Mouse (Mus musculus) gastrocnemius, postnatal 25 days (tissue): ENCODE measurements around the gene Cdiptos. TPM values are rescaled to one million over a fixed set of nuclear protein-coding genes. Genes with fewer than 3 reads are reported as not detected.

Experiments used
- DNase-seq: peaks from one replicate; pipeline ENCODE4 v3.0.0; 2022
- total RNA-seq, 2 experiments: library from RNA; stranded (reverse); gene quantifications; 1 replicate in 1 of 2; 2 replicates in 1 of 2; pipeline ENCODE4 v1.2.3; 2021

The Cdiptos gene
- total RNA-seq, 2 experiments from 2014 or later: not detected

GRCm38 (mm10) chr7:127014320-127014719 is 38.4 kb upstream of the Cdiptos start, which contains the start of gene Mvp:
TSS of gene Mvp (minus strand) at chr7:127014621.
- peak; percentile 72 for DNase-seq

- DNase-seq: no peak
Observed at GRCm38 (mm10) chr7:127013385-127013784, 37.5 kb upstream of the Cdiptos start.

GRCm38 (mm10) chr7:127012845-127013244 is 36.9 kb upstream of the Cdiptos start:
- no peak for DNase-seq

GRCm38 (mm10) chr7:127012374-127012773 is 36.5 kb upstream of the Cdiptos start:
- DNase-seq: no peak

GRCm38 (mm10) chr7:127011717-127012116 is 35.8 kb upstream of the Cdiptos start:
- DNase-seq: no peak

GRCm38 (mm10) chr7:127011051-127011450 is 35.2 kb upstream of the Cdiptos start:
- DNase-seq: no peak

- DNase-seq: no peak
Observed at GRCm38 (mm10) chr7:127009307-127010085, 33.6 kb upstream of the Cdiptos start.

GRCm38 (mm10) chr7:127008239-127009019 is 32.5 kb upstream of the Cdiptos start:
- DNase-seq: peak; percentile 79

- DNase-seq: no peak
Observed at GRCm38 (mm10) chr7:127007313-127008024, 31.6 kb upstream of the Cdiptos start.

- no peak for DNase-seq
Observed at GRCm38 (mm10) chr7:127004122-127004875, 28.4 kb upstream of the Cdiptos start.

GRCm38 (mm10) chr7:127003620-127004019 is 27.7 kb upstream of the Cdiptos start:
- DNase-seq: no peak

GRCm38 (mm10) chr7:126999568-126999967 is 23.7 kb upstream of the Cdiptos start:
- no peak for DNase-seq

- no peak for DNase-seq
Observed at GRCm38 (mm10) chr7:126996449-126996848, 20.6 kb upstream of the Cdiptos start.

GRCm38 (mm10) chr7:126988816-126989215 is 12.9 kb upstream of the Cdiptos start:
- no peak for DNase-seq

- peak; percentile 53 for DNase-seq
Observed at GRCm38 (mm10) chr7:126986319-126986718, 10.4 kb upstream of the Cdiptos start.

GRCm38 (mm10) chr7:126984667-126985444 is 9.0 kb upstream of the Cdiptos start:
- no peak for DNase-seq

- DNase-seq: no peak
Observed at GRCm38 (mm10) chr7:126983113-126983512, 7.2 kb upstream of the Cdiptos start.

GRCm38 (mm10) chr7:126982054-126982453 is 6.2 kb upstream of the Cdiptos start:
- DNase-seq: no peak

- DNase-seq: peak; percentile 44
Observed at GRCm38 (mm10) chr7:126981601-126982000, 5.7 kb upstream of the Cdiptos start.

- no peak for DNase-seq
Observed at GRCm38 (mm10) chr7:126978841-126979240, 2.9 kb upstream of the Cdiptos start.

- no peak for DNase-seq
Observed at GRCm38 (mm10) chr7:126976878-126977459, 1.1 kb upstream of the Cdiptos start.
